Mouse (Mus musculus): ENCODE data around the gene Panx2. TPM values are rescaled to one million over a fixed set of nuclear protein-coding genes. Genes with fewer than 3 reads are reported as not detected.
A peak's percentile ranks its signal among the peaks of the same experiment; 100 is the strongest.

Gene Panx2
- polyA plus RNA-seq, 1 experiment = 105 TPM

DNA sequence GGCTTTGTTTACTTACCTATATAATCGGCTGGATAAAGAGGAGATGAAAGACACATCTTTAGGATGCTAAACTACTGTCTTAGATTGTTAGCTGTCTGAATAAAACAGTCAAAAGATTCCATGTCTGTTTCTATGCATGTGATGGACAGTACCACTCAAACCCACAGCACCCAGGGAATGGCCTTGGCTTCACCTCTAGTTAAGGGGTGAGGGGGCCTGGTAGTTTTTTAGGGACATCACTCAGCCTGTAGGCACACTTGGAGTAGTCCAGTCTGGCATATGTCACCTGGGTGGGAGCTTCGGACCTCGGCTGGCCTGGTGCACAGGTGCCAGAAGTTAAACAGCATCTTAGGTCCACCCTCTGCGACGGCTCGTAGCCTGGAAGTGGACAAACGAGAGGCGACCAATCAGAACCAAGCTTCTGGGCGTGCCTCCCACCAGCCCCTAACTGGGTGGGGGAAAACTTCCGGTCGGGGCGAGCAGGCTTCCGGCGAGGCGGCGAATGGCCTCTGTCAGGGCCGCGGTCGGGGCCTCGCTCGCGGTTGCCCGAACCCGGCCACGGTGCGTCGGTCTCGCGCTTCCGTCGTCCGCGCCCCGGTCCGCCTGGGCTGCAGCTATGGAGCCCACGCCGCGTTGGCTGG is 29.2 kb downstream of the Panx2 start, which contains the start of gene Selenoo:
Gene Selenoo, plus strand, starts transcription at position 478 of the 641 bp plus-strand sequence.
- peaks cover 2% of the 10 kb centered on the region for H3K4me1 ChIP-seq (ENCODE audit: control insufficient read depth, insufficient read depth, low read length)
- no peak for TF ChIP-seq CTCF (IDR thresholded peaks at IDR 0.05; ENCODE audit: extremely low read depth, insufficient read depth, low read length)
- TF ChIP-seq POLR2A (IDR thresholded peaks at IDR 0.05; ENCODE audit: extremely low read depth, insufficient read depth, low read length) = peak; percentile 86

DNA sequence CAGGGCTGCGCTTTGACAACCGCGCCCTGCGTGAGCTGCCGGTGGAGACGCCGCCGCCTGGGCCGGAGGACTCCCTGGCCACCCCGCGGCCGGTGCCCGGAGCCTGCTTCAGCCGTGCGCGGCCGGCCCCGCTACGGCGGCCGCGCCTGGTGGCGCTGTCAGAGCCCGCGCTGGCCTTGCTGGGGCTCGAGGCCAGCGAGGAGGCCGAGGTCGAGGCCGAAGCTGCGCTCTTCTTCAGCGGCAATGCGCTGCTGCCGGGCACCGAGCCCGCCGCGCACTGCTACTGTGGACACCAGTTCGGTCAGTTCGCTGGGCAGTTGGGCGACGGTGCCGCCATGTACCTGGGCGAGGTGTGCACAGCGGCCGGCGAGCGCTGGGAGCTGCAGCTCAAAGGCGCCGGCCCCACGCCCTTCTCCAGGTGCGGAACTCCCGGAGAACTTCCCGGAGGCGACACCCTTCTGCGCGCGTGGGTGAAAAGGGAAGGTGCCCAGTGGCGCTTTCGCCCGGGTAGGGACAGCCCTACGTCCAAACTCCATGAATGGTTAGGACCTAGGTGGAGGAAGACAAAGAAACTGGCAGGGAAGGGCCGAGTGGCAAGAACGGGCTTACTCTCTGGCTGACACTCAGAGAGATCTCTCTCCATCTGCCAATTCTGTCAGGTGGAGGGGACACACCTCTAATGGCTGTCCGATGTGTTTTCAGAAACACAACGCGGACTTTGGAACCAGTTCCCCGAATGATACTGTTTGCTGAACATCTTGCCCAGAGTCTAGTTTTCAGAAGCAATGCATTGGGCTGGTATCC is 29.9 kb downstream of the Panx2 start:
- Histone ChIP-seq H3K4me1 (ENCODE audit: control insufficient read depth, insufficient read depth, low read length) (peaks cover 2% of the 10 kb centered on the region), H3K27ac (ENCODE audit: insufficient read depth, low read length) (peak overlapping the region; percentile 83), H3K4me3 (ENCODE audit: insufficient read depth, low read length) (peak overlapping the region; percentile 50)

More for the DNA sequence above, 29.2 kb downstream of the Panx2 start, which contains the start of gene Selenoo:
- Histone ChIP-seq H3K27ac (ENCODE audit: insufficient read depth, low read length) (peak within 1 kb of the TSS; percentile 83), H3K4me3 (ENCODE audit: insufficient read depth, low read length) (peak within 1 kb of the TSS; percentile 50)

DNA sequence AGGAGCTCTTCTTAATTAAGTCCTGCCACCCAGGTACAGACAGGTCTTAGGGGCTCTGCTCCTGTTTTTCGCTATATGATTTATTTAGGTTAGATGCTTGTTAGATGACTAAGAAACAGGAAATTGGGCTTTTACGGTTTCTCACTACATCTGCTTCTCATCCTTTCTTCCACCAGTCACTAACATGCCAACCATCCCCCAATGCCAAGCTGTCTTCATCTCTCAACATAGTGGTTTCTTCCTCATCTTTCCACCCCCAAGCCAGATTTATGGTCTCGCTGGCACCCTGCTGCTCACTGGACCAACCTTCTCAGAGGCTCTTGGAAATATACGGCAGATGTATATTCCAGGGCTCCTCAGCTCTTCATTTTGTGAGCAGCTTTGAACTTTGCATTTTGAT is 31.1 kb downstream of the Panx2 start:
- Histone ChIP-seq H3K4me3 (ENCODE audit: insufficient read depth, low read length) (no peak overlapping the region), H3K4me1 (ENCODE audit: control insufficient read depth, insufficient read depth, low read length) (peaks cover 2% of the 10 kb centered on the region), H3K27ac (ENCODE audit: insufficient read depth, low read length) (no peak overlapping the region)
- no peak for TF ChIP-seq CTCF (IDR thresholded peaks at IDR 0.05; ENCODE audit: extremely low read depth, insufficient read depth, low read length)
- TF ChIP-seq POLR2A (IDR thresholded peaks at IDR 0.05; ENCODE audit: extremely low read depth, insufficient read depth, low read length) = no peak

More for the DNA sequence above, 29.9 kb downstream of the Panx2 start:
- no peak for TF ChIP-seq CTCF (IDR thresholded peaks at IDR 0.05; ENCODE audit: extremely low read depth, insufficient read depth, low read length)
- no peak for TF ChIP-seq POLR2A (IDR thresholded peaks at IDR 0.05; ENCODE audit: extremely low read depth, insufficient read depth, low read length)

DNA sequence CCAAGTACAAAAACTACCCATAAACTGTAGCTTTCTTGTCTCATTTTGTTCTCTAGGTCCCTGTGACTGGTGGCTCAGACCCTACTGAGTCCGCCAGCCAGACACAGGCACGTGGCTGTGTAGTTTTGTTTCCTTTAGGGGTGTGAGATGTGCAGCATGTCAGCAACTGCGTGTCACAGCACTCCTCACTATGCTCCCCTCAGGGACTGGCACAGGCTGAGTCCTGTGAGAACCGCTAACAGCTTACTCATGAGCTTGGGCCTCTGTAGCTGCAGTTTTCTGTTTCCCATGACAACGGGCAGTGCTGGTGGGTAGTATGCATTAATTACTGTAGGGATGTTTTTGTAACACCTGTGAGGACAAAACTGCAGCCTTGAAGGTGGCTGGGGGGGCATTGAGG is 32.6 kb downstream of the Panx2 start:
- H3K27ac ChIP-seq (ENCODE audit: insufficient read depth, low read length) = no peak overlapping the region
- TF ChIP-seq CTCF (IDR thresholded peaks at IDR 0.05; ENCODE audit: extremely low read depth, insufficient read depth, low read length) = no peak
- TF ChIP-seq POLR2A (IDR thresholded peaks at IDR 0.05; ENCODE audit: extremely low read depth, insufficient read depth, low read length) = no peak
- H3K4me3 ChIP-seq (ENCODE audit: insufficient read depth, low read length) = no peak overlapping the region
- peaks cover 2% of the 10 kb centered on the region for H3K4me1 ChIP-seq (ENCODE audit: control insufficient read depth, insufficient read depth, low read length)

DNA sequence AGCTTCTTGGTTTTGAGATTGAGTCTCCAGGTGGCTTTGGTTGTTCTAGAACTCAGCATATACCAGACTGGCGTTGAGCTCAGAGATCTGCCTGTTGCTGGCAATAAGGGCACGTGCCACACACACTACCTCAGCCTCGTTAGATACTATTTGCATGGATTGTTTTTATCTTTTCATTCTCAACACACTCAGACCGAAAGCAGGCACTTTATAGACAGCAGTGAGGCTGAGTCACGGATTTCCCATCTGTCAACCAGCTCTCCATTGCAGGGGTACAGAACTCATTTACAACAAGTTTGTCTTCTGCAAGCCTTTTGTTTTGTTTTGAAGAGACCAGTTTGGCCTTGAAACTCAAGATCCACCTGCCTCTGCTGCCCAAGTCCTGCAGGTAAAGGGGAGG is 37.9 kb downstream of the Panx2 start:
- Histone ChIP-seq H3K4me3 (ENCODE audit: insufficient read depth, low read length) (no peak overlapping the region), H3K4me1 (ENCODE audit: control insufficient read depth, insufficient read depth, low read length) (no peaks in the 10 kb centered on the region), H3K27ac (ENCODE audit: insufficient read depth, low read length) (no peak overlapping the region)
- TF ChIP-seq POLR2A (IDR thresholded peaks at IDR 0.05; ENCODE audit: extremely low read depth, insufficient read depth, low read length) (no peak), CTCF (IDR thresholded peaks at IDR 0.05; ENCODE audit: extremely low read depth, insufficient read depth, low read length) (no peak)

DNA sequence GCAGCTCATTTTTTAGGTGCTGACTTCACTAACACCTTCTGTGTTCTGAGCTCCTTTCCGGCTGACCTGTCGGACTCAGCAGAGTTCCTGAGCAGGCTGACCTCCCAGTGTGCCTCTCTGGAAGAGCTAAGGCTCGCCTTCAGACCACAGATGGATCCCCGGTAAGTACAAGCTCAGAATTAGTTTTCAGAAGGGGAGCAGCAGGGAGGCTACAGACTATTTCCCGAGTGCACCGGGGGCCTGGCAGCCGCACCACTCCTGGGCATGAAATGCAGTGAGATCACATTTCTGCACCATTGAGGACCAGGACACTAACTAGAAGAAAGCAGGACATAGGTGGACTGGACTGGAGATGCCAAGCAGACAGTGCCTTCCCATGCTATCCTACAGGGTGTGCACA is 39.1 kb downstream of the Panx2 start:
- H3K4me1 ChIP-seq (ENCODE audit: control insufficient read depth, insufficient read depth, low read length) = no peaks in the 10 kb centered on the region
- no peak for TF ChIP-seq CTCF (IDR thresholded peaks at IDR 0.05; ENCODE audit: extremely low read depth, insufficient read depth, low read length)
- TF ChIP-seq POLR2A (IDR thresholded peaks at IDR 0.05; ENCODE audit: extremely low read depth, insufficient read depth, low read length) = no peak
- H3K27ac ChIP-seq (ENCODE audit: insufficient read depth, low read length) = no peak overlapping the region
- H3K4me3 ChIP-seq (ENCODE audit: insufficient read depth, low read length) = no peak overlapping the region

GRCm38 (mm10) chr15:89100823-89101222 is 41.3 kb downstream of the Panx2 start:
- H3K4me3 ChIP-seq (ENCODE audit: insufficient read depth, low read length) = no peak overlapping the region
- H3K27ac ChIP-seq (ENCODE audit: insufficient read depth, low read length) = no peak overlapping the region
- 0 out of 2 replicates have a peak, but pooled peaks have one; percentile 6 for TF ChIP-seq POLR2A (IDR thresholded peaks at IDR 0.05; ENCODE audit: extremely low read depth, insufficient read depth, low read length)
- TF ChIP-seq CTCF (IDR thresholded peaks at IDR 0.05; ENCODE audit: extremely low read depth, insufficient read depth, low read length) = no peak
- no peaks in the 10 kb centered on the region for H3K4me1 ChIP-seq (ENCODE audit: control insufficient read depth, insufficient read depth, low read length)

- H3K4me3 ChIP-seq (ENCODE audit: insufficient read depth, low read length) = no peak overlapping the region
- no peaks in the 10 kb centered on the region for H3K4me1 ChIP-seq (ENCODE audit: control insufficient read depth, insufficient read depth, low read length)
- TF ChIP-seq POLR2A (IDR thresholded peaks at IDR 0.05; ENCODE audit: extremely low read depth, insufficient read depth, low read length) = no peak
- no peak for TF ChIP-seq CTCF (IDR thresholded peaks at IDR 0.05; ENCODE audit: extremely low read depth, insufficient read depth, low read length)
- no peak overlapping the region for H3K27ac ChIP-seq (ENCODE audit: insufficient read depth, low read length)
These were observed 43.1 kb downstream of the Panx2 start for GRCm38 (mm10) chr15:89102646-89103045.

DNA sequence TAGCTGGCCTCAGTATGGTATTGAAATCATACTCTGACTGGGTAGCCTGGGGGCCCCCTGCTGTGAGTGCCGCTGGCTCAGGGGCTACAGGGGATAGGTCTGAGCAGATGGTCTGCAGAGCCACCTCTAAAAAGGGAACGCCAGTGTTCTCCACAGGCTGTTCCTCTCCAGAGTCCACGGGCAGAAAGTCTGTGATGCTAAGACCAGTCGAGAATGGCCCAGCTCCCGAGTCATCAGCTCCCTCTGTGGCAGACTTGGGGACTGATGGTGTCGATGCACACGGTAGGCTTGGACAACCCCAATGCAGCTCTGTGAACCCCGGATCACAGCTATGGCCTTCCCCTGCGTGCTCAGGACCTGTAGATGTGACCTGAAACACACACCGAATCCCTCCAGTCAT is 44.4 kb downstream of the Panx2 start:
- no peak overlapping the region for H3K4me3 ChIP-seq (ENCODE audit: insufficient read depth, low read length)
- H3K4me1 ChIP-seq (ENCODE audit: control insufficient read depth, insufficient read depth, low read length) = no peaks in the 10 kb centered on the region
- TF ChIP-seq POLR2A (IDR thresholded peaks at IDR 0.05; ENCODE audit: extremely low read depth, insufficient read depth, low read length) = no peak
- TF ChIP-seq CTCF (IDR thresholded peaks at IDR 0.05; ENCODE audit: extremely low read depth, insufficient read depth, low read length) = no peak
- no peak overlapping the region for H3K27ac ChIP-seq (ENCODE audit: insufficient read depth, low read length)
